Mouse (Mus musculus) spleen, adult 18-20 months (tissue): ENCODE data around the gene Prkci.

Experiments
- DNase-seq, 2 experiments: peaks; one replicate each; pipeline ENCODE4 v3.0.0; 2022; ENCODE audit warnings: mixed read lengths in 2 of 2

Prkci gene

DNA sequence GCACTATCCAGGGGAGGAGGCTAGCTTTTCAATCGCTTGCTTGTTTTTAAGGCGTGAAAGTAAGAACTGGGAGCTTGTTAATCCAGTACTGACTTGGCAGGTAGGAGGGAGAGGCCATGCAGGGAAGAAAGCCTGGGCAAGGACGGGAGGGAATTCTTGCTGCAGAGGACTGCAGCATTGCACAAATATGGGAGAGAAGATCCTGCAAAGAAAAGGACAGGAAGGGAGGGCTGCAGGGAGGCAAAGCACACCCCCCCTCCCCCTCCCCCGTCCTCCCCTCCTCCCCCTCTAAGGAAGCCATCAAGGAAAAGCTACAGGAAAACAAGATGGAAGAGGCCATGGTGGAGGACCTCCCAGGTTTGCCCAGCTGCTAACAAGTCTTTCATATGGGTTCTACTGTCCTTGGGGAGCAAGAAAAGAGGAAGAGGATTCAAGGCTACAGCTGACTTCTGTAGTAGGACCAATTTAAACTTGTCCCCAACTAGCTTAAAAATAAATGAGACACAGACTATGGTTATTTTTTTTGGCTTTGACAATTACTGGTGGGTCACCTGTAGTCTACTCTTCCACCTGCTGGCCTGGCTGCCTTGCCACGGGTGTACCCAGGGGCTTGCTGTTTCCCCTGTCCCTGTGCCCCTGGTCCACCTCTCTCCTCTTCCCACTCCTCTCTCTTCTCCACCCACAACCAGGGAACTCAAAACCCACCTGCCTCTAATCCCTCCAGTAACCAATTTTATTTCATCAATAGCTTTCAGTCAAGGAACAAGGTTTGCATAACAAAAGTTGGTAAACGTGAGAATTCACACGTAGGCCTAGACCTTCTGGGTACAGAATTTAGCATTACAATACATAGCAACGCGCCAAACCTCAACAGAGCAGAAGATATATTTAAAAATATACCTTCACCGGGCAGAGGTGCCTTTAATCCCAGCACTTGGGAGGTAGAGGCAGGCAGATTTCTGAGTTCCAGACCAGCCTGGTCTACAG is 93.5 kb downstream of the Prkci start:
- DNase-seq = no peak

- DNase-seq = no peak
Observed at GRCm38 (mm10) chr3:31089956-31090355, 94.4 kb downstream of the Prkci start.

- DNase-seq = peak in 1 of 2 experiments; percentile 31
Observed at GRCm38 (mm10) chr3:31093196-31093595, 97.6 kb downstream of the Prkci start.

DNA sequence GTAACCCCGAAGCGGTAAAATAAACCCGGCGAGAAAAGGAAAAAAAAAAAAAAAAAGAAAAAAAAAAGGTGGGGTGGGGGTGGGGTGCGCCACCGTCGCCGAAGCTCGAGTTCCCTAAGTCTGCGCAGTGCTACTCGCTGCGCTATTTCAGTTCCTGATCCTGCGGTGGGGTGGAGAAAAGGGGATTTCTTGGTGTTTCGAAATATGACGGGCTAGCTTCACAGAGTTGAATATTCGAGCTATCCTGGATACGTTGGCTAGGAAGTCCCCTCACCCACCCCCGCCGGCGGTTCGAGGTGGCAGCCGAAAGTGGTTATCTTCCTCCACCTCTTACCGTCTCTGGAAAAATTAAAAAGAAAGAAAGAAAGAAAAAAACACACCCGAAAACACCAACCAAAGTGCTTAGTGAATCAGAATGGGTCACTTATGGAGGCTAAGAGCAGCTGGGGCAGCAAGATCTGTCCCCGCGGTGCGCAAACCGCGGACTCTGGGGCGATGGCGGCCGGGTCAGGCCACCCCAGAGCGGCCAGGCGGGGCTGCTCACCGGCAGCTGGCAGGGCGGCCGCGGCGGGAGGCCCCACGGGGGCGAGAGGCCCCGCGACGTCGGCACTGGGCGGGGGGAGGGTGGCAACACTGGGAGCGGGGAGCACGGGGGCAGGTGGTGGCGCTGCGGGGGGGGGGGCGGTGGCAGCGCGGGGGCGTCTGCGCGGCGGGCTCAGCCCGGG is 98.2 kb downstream of the Prkci start:
- DNase-seq = peak; percentile 64 to 68

DNA sequence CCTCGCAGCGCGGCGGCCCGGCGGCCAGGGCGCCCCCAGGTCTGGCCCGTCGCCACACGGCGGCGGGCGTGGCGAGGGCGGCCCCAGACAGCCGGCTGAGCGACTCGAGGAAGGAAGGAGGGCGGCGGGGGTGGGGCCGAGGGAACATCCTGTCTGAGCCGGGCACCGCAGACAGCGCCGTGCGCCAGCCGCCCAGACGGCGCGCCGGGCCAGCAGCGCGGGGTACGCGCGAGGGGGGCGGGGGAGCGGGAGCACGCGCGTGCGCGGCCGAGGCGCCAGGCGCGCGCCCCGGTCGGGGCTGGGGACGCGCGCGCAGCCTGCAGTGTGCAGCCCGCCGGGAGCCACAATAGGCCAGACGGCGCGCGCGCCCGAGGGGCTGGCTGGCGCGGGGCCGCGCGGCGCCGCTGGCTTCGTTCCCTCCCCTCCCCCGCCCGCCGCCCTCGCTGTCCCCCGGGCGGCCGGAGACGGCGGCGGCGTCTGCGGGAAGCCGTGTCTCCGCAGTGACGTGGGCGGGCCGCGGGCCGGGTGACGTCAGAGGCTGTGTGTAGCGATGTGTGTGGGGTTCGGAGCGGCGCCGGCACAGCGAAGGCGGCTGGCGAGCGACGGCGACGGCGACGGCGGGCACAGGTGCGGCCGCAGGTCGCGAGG is 99.1 kb downstream of the Prkci start, which contains the start of gene Skil:
Gene Skil, plus strand, starts transcription at position 528 of the 648 bp plus-strand sequence.
- DNase-seq = peak; percentile 92 to 93

GRCm38 (mm10) chr3:31095179-31095490 is 99.6 kb downstream of the Prkci start:
- DNase-seq = no peak

DNA sequence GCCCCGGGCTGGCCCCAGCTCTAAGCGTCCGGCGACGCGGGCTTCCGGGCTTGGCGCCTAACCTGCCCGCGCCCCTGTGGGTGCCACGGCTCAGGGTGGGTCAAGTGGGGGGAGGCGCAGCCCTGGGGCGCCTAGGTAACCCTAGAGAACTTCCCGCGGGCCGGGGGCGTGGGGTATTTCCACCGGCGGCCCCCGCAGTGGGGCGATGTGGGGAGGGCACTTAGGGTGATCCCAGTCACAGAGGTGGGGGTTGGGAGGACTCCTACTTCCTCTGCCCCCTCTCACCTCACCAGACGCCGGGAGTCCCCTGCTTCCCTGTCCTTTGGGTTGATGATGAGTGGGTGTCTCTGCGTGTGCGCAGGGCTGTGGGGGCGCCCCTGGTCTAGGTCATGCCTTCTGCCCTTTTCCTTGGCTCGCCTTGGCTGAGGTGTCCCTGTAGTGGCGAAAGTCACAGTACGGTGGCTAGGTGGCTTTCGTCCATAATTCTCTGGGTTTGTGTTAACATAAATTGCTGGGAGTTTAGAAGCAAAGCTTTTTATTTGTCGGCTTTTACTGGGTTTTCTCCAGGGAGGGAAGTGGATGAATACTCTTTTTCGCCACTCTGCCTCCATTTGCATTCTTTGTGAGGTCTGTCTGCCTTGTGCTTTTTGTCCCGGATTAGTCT is 100.1 kb downstream of the Prkci start:
- DNase-seq = peak in 1 of 2 experiments; percentile 61

- DNase-seq = no peak
Observed at GRCm38 (mm10) chr3:31096155-31097101, 100.9 kb downstream of the Prkci start.

DNA sequence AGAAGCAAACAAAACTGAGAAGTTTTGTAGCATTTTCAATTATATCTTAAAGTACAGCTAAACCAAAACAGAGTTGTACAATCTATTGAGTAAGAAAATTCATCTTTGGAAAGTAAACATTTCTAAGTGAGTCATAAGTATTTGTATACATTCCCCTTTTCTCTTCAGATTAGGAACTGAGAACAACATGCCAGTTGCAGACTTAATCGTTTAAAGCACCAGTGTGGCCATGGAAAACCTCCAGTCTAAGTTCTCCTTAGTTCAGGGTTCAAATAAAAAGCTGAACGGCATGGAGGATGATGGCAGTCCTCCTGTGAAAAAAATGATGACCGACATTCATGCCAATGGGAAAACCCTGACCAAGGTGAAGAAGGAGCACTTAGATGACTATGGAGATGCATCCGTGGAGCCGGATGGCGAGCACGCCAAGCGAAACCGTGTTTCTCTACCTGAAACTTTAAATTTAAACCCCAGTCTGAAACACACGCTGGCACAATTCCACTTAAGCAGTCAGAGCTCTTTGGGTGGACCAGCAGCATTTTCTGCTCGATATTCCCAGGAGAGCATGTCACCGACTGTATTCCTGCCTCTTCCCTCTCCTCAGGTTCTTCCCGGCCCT is 101.7 kb downstream of the Prkci start:
- no peak for DNase-seq

DNA sequence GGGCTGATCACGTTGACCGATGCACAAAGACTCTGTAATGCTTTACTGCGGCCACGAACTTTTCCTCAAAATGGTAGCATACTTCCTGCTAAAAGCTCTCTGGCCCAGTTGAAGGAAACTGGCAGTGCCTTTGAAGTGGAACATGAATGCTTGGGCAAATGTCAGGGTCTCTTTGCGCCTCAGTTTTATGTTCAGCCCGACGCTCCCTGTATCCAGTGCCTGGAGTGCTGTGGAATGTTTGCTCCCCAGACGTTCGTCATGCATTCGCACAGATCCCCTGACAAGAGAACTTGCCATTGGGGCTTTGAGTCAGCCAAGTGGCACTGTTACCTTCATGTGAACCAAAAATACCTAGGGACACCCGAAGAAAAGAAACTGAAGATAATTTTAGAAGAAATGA is 102.4 kb downstream of the Prkci start:
- DNase-seq = no peak

- DNase-seq = no peak
Observed at GRCm38 (mm10) chr3:31098556-31098955, 103.0 kb downstream of the Prkci start.

DNA sequence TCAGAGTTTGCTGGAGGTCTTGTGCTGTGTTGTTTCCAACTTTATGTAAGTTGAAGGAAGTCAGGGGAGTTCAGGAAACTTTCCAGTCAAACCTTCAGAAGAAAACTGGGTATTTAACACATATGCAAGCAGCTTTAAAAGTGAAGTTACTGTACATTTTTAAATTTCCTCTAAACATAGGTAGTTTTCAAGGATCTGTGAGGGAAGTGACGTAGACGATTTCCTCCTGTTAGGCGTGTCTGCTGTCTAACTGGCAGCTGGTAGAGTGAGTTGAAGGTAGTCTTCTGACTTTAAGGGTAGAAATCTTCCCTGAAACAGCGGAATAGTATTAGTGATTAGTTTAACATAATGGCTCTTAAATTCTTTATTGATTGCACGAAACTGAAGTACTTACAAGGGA is 104.5 kb downstream of the Prkci start:
- no peak for DNase-seq

DNA sequence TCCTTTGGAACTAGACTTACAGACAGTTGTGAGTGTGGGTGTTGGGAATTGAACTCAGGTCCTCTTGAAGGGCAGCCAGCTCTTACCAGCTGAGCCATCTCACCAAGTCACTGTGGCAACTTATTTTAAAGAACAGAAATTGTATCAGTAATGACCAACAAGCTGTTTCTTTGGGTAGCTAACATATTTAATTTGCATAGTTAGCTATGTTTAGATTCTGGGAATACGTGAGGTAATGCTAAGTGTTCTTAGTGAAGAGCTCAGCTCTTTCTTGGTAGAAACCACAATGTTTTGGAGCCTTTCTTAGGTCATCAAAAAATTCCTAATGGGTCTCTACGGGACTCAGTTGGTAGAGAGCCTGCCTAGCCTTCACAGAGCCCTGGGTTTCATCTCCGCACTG is 105.3 kb downstream of the Prkci start:
- no peak for DNase-seq
